Mouse (Mus musculus) cerebellum, adult 11-12 months (tissue): Measurements from ENCODE around the gene 4933427D14Rik.

Experiments
- DNase-seq: peaks from one replicate; pipeline ENCODE4 v3.0.0; 2022

Gene 4933427D14Rik

GRCm38 (mm10) chr11:72207204-72207833, at the start of gene 4933427D14Rik, which contains the start of gene Txndc17:
4933427D14Rik (minus strand) TSS chr11:72207459.
Txndc17 (plus strand) TSS chr11:72207547.
- peak; percentile 83 for DNase-seq

- no peak for DNase-seq
Measured at GRCm38 (mm10) chr11:72256441-72256840, 49.2 kb upstream of the 4933427D14Rik start.

GRCm38 (mm10) chr11:72255629-72256028, 48.4 kb upstream of the 4933427D14Rik start:
- no peak for DNase-seq

- no peak for DNase-seq
Measured at GRCm38 (mm10) chr11:72245196-72245753, 38.0 kb upstream of the 4933427D14Rik start.

DNA sequence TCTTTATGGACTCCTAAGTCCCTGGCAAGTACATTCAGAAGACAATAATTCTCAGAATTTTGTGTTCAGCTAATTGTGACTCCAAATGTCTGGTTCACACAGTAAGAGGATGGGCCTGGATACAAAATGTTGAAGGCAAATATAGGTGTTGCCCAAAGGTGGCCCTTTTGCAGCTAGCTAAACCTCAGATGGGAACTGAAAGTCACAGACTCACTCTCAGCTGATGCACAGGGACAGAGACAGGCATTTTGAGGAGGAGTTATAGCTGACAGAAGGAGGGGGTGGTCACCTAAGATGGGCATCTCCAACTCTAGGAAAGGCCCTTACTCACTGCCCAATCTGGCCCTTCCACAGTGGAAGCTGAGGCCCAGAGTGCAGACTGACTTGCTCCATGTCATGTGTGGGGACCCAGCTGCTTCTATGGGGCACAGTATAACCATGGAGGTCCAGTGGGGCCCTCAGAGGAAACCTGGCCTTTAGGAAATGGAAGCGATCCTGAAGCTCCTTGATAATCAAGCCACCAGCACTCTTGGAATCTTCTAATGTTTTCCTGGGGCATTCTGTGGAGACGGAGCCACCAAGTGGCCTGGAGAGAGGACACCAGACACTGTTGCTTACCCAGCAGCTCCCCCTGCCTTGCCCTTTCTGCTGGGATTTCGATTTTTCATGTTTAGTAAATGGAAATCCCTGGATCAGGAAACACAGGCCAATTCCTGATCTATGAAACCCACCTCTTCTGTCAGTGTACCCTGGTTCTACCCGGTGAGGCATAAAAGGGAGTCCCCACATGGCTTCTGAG, 33.0 kb upstream of the 4933427D14Rik start:
- DNase-seq: no peak

GRCm38 (mm10) chr11:72234013-72234412, 26.8 kb upstream of the 4933427D14Rik start:
- peak; percentile 23 for DNase-seq

GRCm38 (mm10) chr11:72232991-72233390, 25.7 kb upstream of the 4933427D14Rik start:
- no peak for DNase-seq

- no peak for DNase-seq
Measured at GRCm38 (mm10) chr11:72232068-72232467, 24.8 kb upstream of the 4933427D14Rik start.

GRCm38 (mm10) chr11:72228513-72228912, 21.3 kb upstream of the 4933427D14Rik start:
- DNase-seq: no peak

GRCm38 (mm10) chr11:72226901-72227300, 19.6 kb upstream of the 4933427D14Rik start:
- DNase-seq: no peak

- peak; percentile 74 for DNase-seq
Measured at GRCm38 (mm10) chr11:72226020-72226791, 18.9 kb upstream of the 4933427D14Rik start.

DNA sequence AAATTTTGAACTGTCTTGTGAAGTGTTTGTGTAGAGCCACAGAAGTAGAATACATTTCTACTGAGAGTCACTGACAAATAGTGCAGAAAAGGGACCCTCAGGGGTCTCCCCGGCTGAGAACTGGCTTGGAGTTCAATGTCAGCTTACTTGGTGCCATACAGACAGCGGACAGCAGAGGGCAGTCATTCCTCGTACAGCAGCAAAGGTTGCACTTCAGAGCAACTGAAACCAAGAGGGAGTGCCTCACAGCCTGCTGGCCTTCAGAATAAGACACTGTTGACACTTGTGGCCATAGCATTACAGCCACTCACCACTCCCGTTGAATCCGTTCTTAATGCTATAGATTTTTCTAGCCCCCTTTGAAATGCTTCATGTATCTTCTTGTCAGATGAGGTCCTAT, 17.6 kb upstream of the 4933427D14Rik start:
- peak; percentile 63 for DNase-seq

DNA sequence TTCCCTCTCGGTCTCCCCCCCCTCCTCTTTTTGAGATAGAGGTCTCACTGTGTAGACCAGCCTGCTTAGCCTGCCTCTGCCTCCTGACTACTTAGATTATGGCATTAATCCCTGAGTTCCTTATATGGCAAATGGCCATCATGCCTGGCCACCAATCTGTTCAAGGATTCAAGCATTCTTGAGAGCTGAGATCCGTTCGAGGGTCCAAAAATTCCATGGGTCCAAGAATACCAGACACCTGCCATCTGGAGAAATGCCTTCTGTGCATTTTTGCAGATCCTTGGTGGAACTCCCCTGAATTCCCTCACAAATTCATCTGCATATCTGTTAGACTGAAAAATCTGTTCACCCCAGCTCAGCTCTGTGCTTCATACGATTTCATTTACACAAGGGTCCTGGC, 16.2 kb upstream of the 4933427D14Rik start:
- no peak for DNase-seq

GRCm38 (mm10) chr11:72221278-72221677, 14.0 kb upstream of the 4933427D14Rik start:
- DNase-seq: peak; percentile 46

- no peak for DNase-seq
Measured at GRCm38 (mm10) chr11:72217116-72217515, 9.9 kb upstream of the 4933427D14Rik start.

- peak; percentile 90 for DNase-seq
Measured at GRCm38 (mm10) chr11:72215410-72215797, 8.1 kb upstream of the 4933427D14Rik start, which contains the start of gene Med31. Med31 (minus strand) TSS chr11:72215592.

GRCm38 (mm10) chr11:72214591-72215409, 7.5 kb upstream of the 4933427D14Rik start:
- peak; percentile 93 for DNase-seq

GRCm38 (mm10) chr11:72207834-72208377, 647 bp upstream of the 4933427D14Rik start:
- DNase-seq: no peak

DNA sequence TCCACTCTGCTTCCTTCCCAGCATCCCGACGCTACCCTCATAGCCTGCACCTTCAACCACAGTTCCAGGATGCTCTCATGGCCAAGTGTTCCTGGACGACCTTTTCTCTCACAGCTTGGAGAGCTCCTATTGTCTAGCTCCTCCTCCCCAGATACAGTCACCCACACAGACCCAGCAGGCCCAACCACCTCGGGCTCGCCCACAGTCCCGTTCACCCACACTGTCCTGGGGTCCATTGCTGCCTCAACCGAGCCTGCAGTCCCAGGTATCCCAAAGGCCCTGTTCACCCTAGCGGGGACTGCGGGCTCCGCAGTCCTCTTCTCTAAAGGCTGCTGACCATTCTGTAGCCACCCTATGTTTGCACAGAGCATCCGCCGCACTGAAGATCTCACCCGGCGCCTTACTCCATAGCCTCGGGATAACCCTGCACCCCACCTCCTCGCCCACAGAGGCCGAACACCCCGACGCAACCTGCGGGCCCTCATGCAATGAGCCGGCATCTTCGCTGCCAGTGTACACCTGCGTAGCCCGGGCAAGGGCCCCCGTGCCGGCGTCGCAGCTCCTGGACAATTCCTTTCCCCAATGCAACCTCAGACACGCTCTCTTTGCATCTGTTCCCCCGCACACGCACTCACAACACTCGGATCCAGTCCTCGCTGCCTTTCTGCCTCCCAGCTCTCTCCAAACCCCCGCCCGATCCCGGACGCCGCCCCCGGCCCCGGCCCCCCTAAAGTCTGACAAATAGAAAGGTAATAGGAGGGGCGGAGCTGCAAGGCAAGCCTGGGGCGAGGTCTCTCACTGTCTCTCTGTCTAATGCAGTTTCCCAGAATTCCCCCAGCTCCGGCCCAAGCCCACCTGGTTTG, 687 bp downstream of the 4933427D14Rik start, which contains the start of gene Gm43951:
Gene Gm43951 (minus strand): TSS at position 500 of the 863 bp plus-strand sequence.
- peak; percentile 54 for DNase-seq

- peak; percentile 31 for DNase-seq
Measured at GRCm38 (mm10) chr11:72205256-72205655, 2.0 kb downstream of the 4933427D14Rik start.

DNA sequence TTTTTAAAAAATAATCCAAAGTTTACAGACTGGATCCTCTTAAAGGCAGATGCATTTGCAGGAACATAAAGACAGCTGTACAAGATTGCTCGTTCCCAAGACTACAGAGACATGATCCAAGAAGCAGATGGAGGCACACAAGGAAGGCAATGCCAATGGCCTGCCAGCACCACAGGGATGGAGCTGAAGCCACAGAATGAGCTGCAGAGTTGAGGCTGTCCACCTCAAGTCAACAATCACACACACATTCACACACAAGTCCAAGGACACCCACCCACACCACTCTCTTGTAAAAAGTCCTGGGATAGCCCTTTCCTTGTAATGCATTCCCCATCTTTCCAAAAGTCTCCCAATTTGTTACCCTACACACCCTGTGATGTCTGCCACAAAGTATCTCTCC, 3.8 kb downstream of the 4933427D14Rik start:
- DNase-seq: peak; percentile 53
